Mouse (Mus musculus) testis, adult 2 months (tissue): ENCODE measurements around the gene Casc4. TPM values are rescaled to one million over a fixed set of nuclear protein-coding genes. Genes with fewer than 3 reads are reported as not detected.
"Not testable (repeated sequence)": the region's sequence is repeated elsewhere in the genome, so short reads cannot be mapped to it uniquely, and the experiment has no call there.

Experiments used
- H3K27ac ChIP-seq: fragments of 200-500 bp; 2 replicates; pipeline ENCODE4 v1.5.1; 2012; ENCODE audit warnings: low read depth, low read length; ENCODE audit not compliant: control insufficient read depth, insufficient read depth
- H3K27me3 ChIP-seq: fragments of 200-500 bp; 2 replicates; pipeline ENCODE4 v1.6.1; 2012; ENCODE audit warnings: mild to moderate bottlenecking, low read length, moderate library complexity; ENCODE audit not compliant: control insufficient read depth, insufficient read depth
- H3K36me3 ChIP-seq: fragments of 200-500 bp; 2 replicates; pipeline ENCODE4 v1.6.1; 2012; ENCODE audit warnings: mild to moderate bottlenecking, low read length; ENCODE audit not compliant: control insufficient read depth, insufficient read depth
- H3K4me1 ChIP-seq: fragments of 200-500 bp; 2 replicates; pipeline ENCODE4 v1.6.1; 2012; ENCODE audit warnings: low read length; ENCODE audit not compliant: control insufficient read depth, insufficient read depth
- H3K4me3 ChIP-seq: fragments of 200-500 bp; 2 replicates; pipeline ENCODE4 v1.5.1; 2012; ENCODE audit warnings: low read depth, mild to moderate bottlenecking, low read length, moderate library complexity, mixed read lengths; ENCODE audit not compliant: control insufficient read depth
- CTCF ChIP-seq: fragments of 200-500 bp; IDR thresholded peaks from 2 replicates; pipeline ENCODE4 v1.5.1; 2012; ENCODE audit warnings: low read depth, mild to moderate bottlenecking, inconsistent platforms, low read length, moderate library complexity; ENCODE audit not compliant: control insufficient read depth, insufficient read depth, insufficient replicate concordance
- POLR2A ChIP-seq: fragments of 200-500 bp; IDR thresholded peaks from 2 replicates; pipeline ENCODE4 v1.6.1; 2012; ENCODE audit warnings: low read depth, mild to moderate bottlenecking, inconsistent platforms, low read length, moderate library complexity; ENCODE audit not compliant: control insufficient read depth
- polyA plus RNA-seq: library from polyadenylated mRNA; depleted of rRNA; stranded (reverse); fragments of >200 nt; gene quantifications from 2 replicates; pipeline ENCODE4 v1.2.3, GENCODE M21; 2012

The Casc4 gene
- polyA plus RNA-seq, 1 experiment: 17.8 TPM

GRCm38 (mm10) chr2:121885509-121886106 is 18.8 kb downstream of the Casc4 start:
- no peaks in the 10 kb centered on the region for H3K27me3 ChIP-seq
- TF ChIP-seq CTCF: no peak
- no peak for TF ChIP-seq POLR2A
- no peak overlapping the region for H3K4me3 ChIP-seq
- no peaks in the 10 kb centered on the region for H3K4me1 ChIP-seq
- H3K27ac ChIP-seq: no peak overlapping the region
- H3K36me3 ChIP-seq: no peaks in the 10 kb centered on the region

- TF ChIP-seq POLR2A (no peak), CTCF (no peak)
- H3K27ac ChIP-seq: no peak overlapping the region
- no peak overlapping the region for H3K4me3 ChIP-seq
- H3K27me3 ChIP-seq: no peaks in the 10 kb centered on the region
- H3K4me1 ChIP-seq: no peaks in the 10 kb centered on the region
- H3K36me3 ChIP-seq: no peaks in the 10 kb centered on the region
Measured at GRCm38 (mm10) chr2:121886406-121886805, 19.6 kb downstream of the Casc4 start.

- Histone ChIP-seq H3K27me3 (no peaks in the 10 kb centered on the region), H3K4me1 (no peaks in the 10 kb centered on the region), H3K36me3 (no peaks in the 10 kb centered on the region), H3K4me3 (no peak overlapping the region), H3K27ac (no peak overlapping the region)
- TF ChIP-seq CTCF (no peak), POLR2A (no peak)
Measured at GRCm38 (mm10) chr2:121888720-121889497, 22.1 kb downstream of the Casc4 start.

GRCm38 (mm10) chr2:121895261-121895660 is 28.5 kb downstream of the Casc4 start:
- no peak for TF ChIP-seq POLR2A
- Histone ChIP-seq H3K27me3 (no peaks in the 10 kb centered on the region), H3K4me1 (no peaks in the 10 kb centered on the region), H3K4me3 (no peak overlapping the region), H3K27ac (no peak overlapping the region), H3K36me3 (no peaks in the 10 kb centered on the region)

- no peak overlapping the region for H3K27ac ChIP-seq
- no peak for TF ChIP-seq CTCF
- TF ChIP-seq POLR2A: no peak
Measured at GRCm38 (mm10) chr2:121896825-121897224, 30.1 kb downstream of the Casc4 start.

GRCm38 (mm10) chr2:121909975-121910374 is 43.2 kb downstream of the Casc4 start:
- no peak overlapping the region for H3K4me3 ChIP-seq
- H3K4me1 ChIP-seq: no peaks in the 10 kb centered on the region
- H3K27ac ChIP-seq: no peak overlapping the region
- peaks cover 2% of the 10 kb centered on the region for H3K36me3 ChIP-seq
- TF ChIP-seq CTCF: no peak
- TF ChIP-seq POLR2A: no peak
- H3K27me3 ChIP-seq: no peaks in the 10 kb centered on the region

More at GRCm38 (mm10) chr2:121896825-121897224, 30.1 kb downstream of the Casc4 start:
- H3K36me3 ChIP-seq: 0 out of 2 replicates have a peak, but pooled peaks cover 1% of the 10 kb centered on the region
- H3K27me3 ChIP-seq: no peaks in the 10 kb centered on the region
- H3K4me3 ChIP-seq: no peak overlapping the region
- H3K4me1 ChIP-seq: no peaks in the 10 kb centered on the region

- Histone ChIP-seq H3K4me1 (no peaks in the 10 kb centered on the region), H3K36me3 (peaks cover 2% of the 10 kb centered on the region; the same call in 1 of the 2 replicates), H3K27me3 (no peaks in the 10 kb centered on the region), H3K27ac (no peak overlapping the region), H3K4me3 (no peak overlapping the region)
- TF ChIP-seq CTCF (no peak), POLR2A (no peak)
Measured at GRCm38 (mm10) chr2:121916047-121916970, 49.5 kb downstream of the Casc4 start.

GRCm38 (mm10) chr2:121937624-121938023 is 70.9 kb downstream of the Casc4 start:
- not testable (repeated sequence) for H3K27me3 ChIP-seq, H3K4me1 ChIP-seq, H3K36me3 ChIP-seq, H3K4me3 ChIP-seq, H3K27ac ChIP-seq
